Mouse (Mus musculus): ENCODE data around the gene Lcor. TPM values are rescaled to one million over a fixed set of nuclear protein-coding genes. Genes with fewer than 3 reads are reported as not detected.

The Lcor gene
- polyA plus RNA-seq, 1 experiment from 2014 or later = 12.4 TPM

GRCm38 (mm10) chr19:41449415-41450075 is 32.9 kb upstream of the Lcor start:
- no peak overlapping the region for H3K4me3 ChIP-seq
- no peaks in the 10 kb centered on the region for H3K9me3 ChIP-seq
- DNase-seq (ENCODE audit: low spot score) = no peak
- peak overlapping the region; percentile 10; the same call in 1 of the 2 replicates for H3K27ac ChIP-seq
- WGBS = 57% methylated on average over 7 of the region's 7 CpGs
- H3K27me3 ChIP-seq (ENCODE audit: insufficient read depth, poor library complexity, severe bottlenecking) = no peaks in the 10 kb centered on the region
- no peaks in the 10 kb centered on the region for H3K36me3 ChIP-seq
- H3K4me1 ChIP-seq = peaks cover 13% of the 10 kb centered on the region

- Histone ChIP-seq H3K9me3 (no peaks in the 10 kb centered on the region), H3K4me1 (peaks cover 9% of the 10 kb centered on the region), H3K36me3 (no peaks in the 10 kb centered on the region), H3K27ac (no peak overlapping the region), H3K27me3 (ENCODE audit: insufficient read depth, poor library complexity, severe bottlenecking) (no peaks in the 10 kb centered on the region), H3K4me3 (no peak overlapping the region)
- WGBS = 6% methylated on average over 3 of the region's 3 CpGs
- no peak for DNase-seq (ENCODE audit: low spot score)
Measured at GRCm38 (mm10) chr19:41452166-41452565, 30.3 kb upstream of the Lcor start.

GRCm38 (mm10) chr19:41454601-41455000 is 27.8 kb upstream of the Lcor start:
- H3K27me3 ChIP-seq (ENCODE audit: insufficient read depth, poor library complexity, severe bottlenecking) = no peaks in the 10 kb centered on the region
- H3K27ac ChIP-seq = no peak overlapping the region
- 73% methylated on average over 5 of the region's 7 CpGs for WGBS
- no peak overlapping the region for H3K4me3 ChIP-seq
- no peaks in the 10 kb centered on the region for H3K9me3 ChIP-seq
- H3K36me3 ChIP-seq = no peaks in the 10 kb centered on the region
- H3K4me1 ChIP-seq = peaks cover 9% of the 10 kb centered on the region
- DNase-seq (ENCODE audit: low spot score) = peak; percentile 39

- H3K4me3 ChIP-seq = no peak overlapping the region
- 55% methylated on average over 6 of the region's 6 CpGs for WGBS
- H3K36me3 ChIP-seq = no peaks in the 10 kb centered on the region
- DNase-seq (ENCODE audit: low spot score) = peak; percentile 91
- peak overlapping the region; percentile 52; the same call in 1 of the 2 replicates for H3K27ac ChIP-seq
- peaks cover 9% of the 10 kb centered on the region; the same call in 1 of the 2 replicates for H3K4me1 ChIP-seq
- no peaks in the 10 kb centered on the region for H3K27me3 ChIP-seq (ENCODE audit: insufficient read depth, poor library complexity, severe bottlenecking)
- no peaks in the 10 kb centered on the region for H3K9me3 ChIP-seq
Measured at GRCm38 (mm10) chr19:41455091-41455626, 27.3 kb upstream of the Lcor start.

- no peak overlapping the region for H3K27ac ChIP-seq
- no peaks in the 10 kb centered on the region for H3K27me3 ChIP-seq (ENCODE audit: insufficient read depth, poor library complexity, severe bottlenecking)
- H3K4me3 ChIP-seq = no peak overlapping the region
- no peaks in the 10 kb centered on the region for H3K9me3 ChIP-seq
- DNase-seq (ENCODE audit: low spot score) = no peak
- WGBS = 74% methylated on average over 5 of the region's 5 CpGs
- H3K4me1 ChIP-seq = peaks cover 8% of the 10 kb centered on the region; the same call in 1 of the 2 replicates
- H3K36me3 ChIP-seq = no peaks in the 10 kb centered on the region
Measured at GRCm38 (mm10) chr19:41457181-41457580, 25.3 kb upstream of the Lcor start.

- Histone ChIP-seq H3K36me3 (no peaks in the 10 kb centered on the region), H3K27me3 (ENCODE audit: insufficient read depth, poor library complexity, severe bottlenecking) (no peaks in the 10 kb centered on the region), H3K4me1 (no peaks in the 10 kb centered on the region), H3K4me3 (no peak overlapping the region), H3K9me3 (no peaks in the 10 kb centered on the region), H3K27ac (no peak overlapping the region)
- WGBS = 82% methylated on average over 9 of the region's 9 CpGs
- DNase-seq (ENCODE audit: low spot score) = peak; percentile 57
Measured at GRCm38 (mm10) chr19:41462166-41462735, 20.2 kb upstream of the Lcor start.

GRCm38 (mm10) chr19:41463841-41464240 is 18.6 kb upstream of the Lcor start:
- Histone ChIP-seq H3K4me1 (no peaks in the 10 kb centered on the region), H3K36me3 (no peaks in the 10 kb centered on the region), H3K27me3 (ENCODE audit: insufficient read depth, poor library complexity, severe bottlenecking) (no peaks in the 10 kb centered on the region), H3K9me3 (no peaks in the 10 kb centered on the region), H3K27ac (no peak overlapping the region), H3K4me3 (no peak overlapping the region)
- WGBS = 86% methylated on average over 5 of the region's 5 CpGs
- DNase-seq (ENCODE audit: low spot score) = no peak

- H3K36me3 ChIP-seq = no peaks in the 10 kb centered on the region
- WGBS = 82% methylated on average over 3 of the region's 3 CpGs
Measured at GRCm38 (mm10) chr19:41466475-41466874, 16.0 kb upstream of the Lcor start.

GRCm38 (mm10) chr19:41473566-41474135 is 8.8 kb upstream of the Lcor start:
- Histone ChIP-seq H3K36me3 (no peaks in the 10 kb centered on the region), H3K4me3 (no peak overlapping the region), H3K27me3 (ENCODE audit: insufficient read depth, poor library complexity, severe bottlenecking) (no peaks in the 10 kb centered on the region), H3K9me3 (no peaks in the 10 kb centered on the region), H3K4me1 (peaks cover 10% of the 10 kb centered on the region; the same call in 1 of the 2 replicates), H3K27ac (no peak overlapping the region)
- WGBS = 88% methylated on average over 7 of the region's 7 CpGs
- DNase-seq (ENCODE audit: low spot score) = no peak

More at GRCm38 (mm10) chr19:41466475-41466874, 16.0 kb upstream of the Lcor start:
- no peak for DNase-seq (ENCODE audit: low spot score)
- Histone ChIP-seq H3K4me3 (no peak overlapping the region), H3K27ac (no peak overlapping the region), H3K4me1 (no peaks in the 10 kb centered on the region), H3K9me3 (no peaks in the 10 kb centered on the region), H3K27me3 (ENCODE audit: insufficient read depth, poor library complexity, severe bottlenecking) (no peaks in the 10 kb centered on the region)

- Histone ChIP-seq H3K27ac (no peak overlapping the region), H3K9me3 (no peaks in the 10 kb centered on the region), H3K36me3 (no peaks in the 10 kb centered on the region), H3K27me3 (ENCODE audit: insufficient read depth, poor library complexity, severe bottlenecking) (no peaks in the 10 kb centered on the region), H3K4me1 (peaks cover 10% of the 10 kb centered on the region; the same call in 1 of the 2 replicates), H3K4me3 (no peak overlapping the region)
- no peak for DNase-seq (ENCODE audit: low spot score)
- 66% methylated on average over 2 of the region's 2 CpGs for WGBS
Measured at GRCm38 (mm10) chr19:41474943-41475342, 7.5 kb upstream of the Lcor start.

- no peaks in the 10 kb centered on the region for H3K27me3 ChIP-seq (ENCODE audit: insufficient read depth, poor library complexity, severe bottlenecking)
- H3K27ac ChIP-seq = no peak overlapping the region
- no peak for DNase-seq (ENCODE audit: low spot score)
- WGBS = 85% methylated on average over 3 of the region's 3 CpGs
- peaks cover 13% of the 10 kb centered on the region; the same call in 1 of the 2 replicates for H3K4me1 ChIP-seq
- no peaks in the 10 kb centered on the region for H3K9me3 ChIP-seq
- no peak overlapping the region for H3K4me3 ChIP-seq
- no peaks in the 10 kb centered on the region for H3K36me3 ChIP-seq
Measured at GRCm38 (mm10) chr19:41476530-41477249, 5.7 kb upstream of the Lcor start.

GRCm38 (mm10) chr19:41481030-41481886 is 1.2 kb upstream of the Lcor start:
- Histone ChIP-seq H3K36me3 (no peaks in the 10 kb centered on the region), H3K4me3 (peak overlapping the region; percentile 97), H3K4me1 (peaks cover 11% of the 10 kb centered on the region; the same call in 1 of the 2 replicates), H3K9me3 (no peaks in the 10 kb centered on the region), H3K27me3 (ENCODE audit: insufficient read depth, poor library complexity, severe bottlenecking) (no peaks in the 10 kb centered on the region), H3K27ac (peak overlapping the region; percentile 98; the same call in 1 of the 2 replicates)
- peak; percentile 76 for DNase-seq (ENCODE audit: low spot score)
- 13% methylated on average over 15 of the region's 15 CpGs for WGBS
